Mouse (Mus musculus) erythroblast, embryonic 14.5 days (primary cell): ENCODE results near the gene Podxl2.

ENCODE experiments used
- GATA1 ChIP-seq: IDR thresholded peaks from 2 replicates; pipeline ENCODE4 v1.6.1; 2012; ENCODE audit warnings: low read length, inconsistent platforms, mixed read lengths
- TAL1 ChIP-seq: IDR thresholded peaks from 3 replicates; pipeline ENCODE4 v1.6.1; 2012; ENCODE audit warnings: low read length, inconsistent platforms, mixed read lengths

DNA sequence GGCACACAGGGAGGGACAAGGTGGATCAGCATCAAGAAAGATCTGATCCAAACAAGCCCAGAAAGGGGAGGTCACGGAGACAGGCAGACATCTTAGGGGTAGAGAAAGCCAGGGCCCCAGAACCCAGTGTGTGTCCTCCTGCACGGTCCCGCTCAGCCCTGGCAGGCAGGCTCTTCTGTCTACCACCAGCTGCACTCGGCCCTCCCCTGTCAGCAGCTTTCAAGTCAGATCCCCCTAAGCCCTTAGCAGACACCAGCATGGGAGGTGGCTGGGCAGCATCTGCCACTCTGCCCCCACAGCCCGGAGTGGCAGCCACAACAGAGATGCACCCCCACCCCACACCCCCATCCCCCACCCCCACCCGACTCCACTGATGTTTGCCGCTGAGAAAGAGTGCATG is 2.0 kb downstream of the Podxl2 start:
- TF ChIP-seq GATA1 (no peak), TAL1 (no peak)
